Mouse (Mus musculus) cerebellum, adult 11 months (tissue): ENCODE results near the gene Lhpp.

Source experiments
- DNase-seq: peaks from one replicate; pipeline ENCODE4 v3.0.0; 2022

The Lhpp gene

DNA sequence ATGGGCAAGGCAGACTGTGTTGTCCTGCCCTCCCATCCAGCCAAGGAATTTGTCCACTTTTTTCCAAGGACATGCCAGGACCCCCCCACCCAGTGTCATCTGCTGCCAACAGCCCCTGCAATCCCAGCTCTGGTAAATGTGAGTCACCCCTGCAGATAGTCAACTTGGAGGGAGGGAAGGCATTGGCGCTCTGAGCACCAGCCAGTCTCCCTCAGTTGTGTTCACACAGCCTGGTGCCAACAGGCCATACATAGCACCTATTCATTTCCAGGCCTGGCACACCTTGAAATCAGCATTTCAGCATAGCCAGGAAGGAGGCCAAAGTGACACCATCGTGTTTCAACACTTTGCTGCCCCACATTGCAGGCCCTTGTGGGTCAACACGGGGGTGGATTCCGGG lies 73.5 kb downstream of the Lhpp start:
- DNase-seq, result no peak

DNA sequence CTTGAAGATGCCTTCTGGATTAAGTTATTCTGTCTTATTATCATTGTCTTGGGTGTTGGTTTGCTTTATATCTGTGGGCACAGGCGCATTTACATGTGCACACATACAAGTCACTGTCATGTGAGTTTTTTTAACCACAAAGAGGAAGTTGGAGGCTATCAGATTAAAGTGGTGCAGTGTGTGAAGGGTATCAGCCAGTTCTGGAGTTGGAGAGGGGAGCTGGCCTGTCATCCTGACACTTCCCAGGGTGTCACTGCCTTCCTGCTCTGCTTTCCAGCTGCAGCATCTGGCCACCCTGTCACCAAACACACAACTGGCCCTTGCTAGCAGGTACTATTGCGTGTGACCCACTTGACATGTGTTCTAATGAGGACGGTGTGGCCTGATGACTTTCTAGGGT lies 76.1 kb downstream of the Lhpp start:
- DNase-seq, result no peak

DNA sequence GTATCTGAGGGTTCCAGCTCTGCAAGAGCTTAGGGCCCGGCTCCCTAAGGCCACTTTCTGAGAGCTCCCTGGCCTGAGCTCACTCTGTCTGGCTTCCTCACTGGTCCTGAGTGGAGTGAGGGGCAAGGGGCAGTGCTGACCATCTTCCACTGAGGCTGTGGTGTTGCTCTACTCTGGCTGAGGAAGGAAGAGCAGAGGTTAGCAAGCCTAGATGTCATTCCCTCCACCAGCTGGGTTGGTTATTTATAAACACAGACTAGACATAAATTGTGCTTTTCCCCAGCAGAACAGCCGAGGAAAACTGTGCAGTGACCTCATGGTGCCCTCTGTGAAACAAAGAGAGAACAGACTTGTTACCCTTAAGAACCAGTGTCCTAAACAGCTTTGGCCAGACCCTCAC lies 77.5 kb downstream of the Lhpp start:
- no peak for DNase-seq

DNA sequence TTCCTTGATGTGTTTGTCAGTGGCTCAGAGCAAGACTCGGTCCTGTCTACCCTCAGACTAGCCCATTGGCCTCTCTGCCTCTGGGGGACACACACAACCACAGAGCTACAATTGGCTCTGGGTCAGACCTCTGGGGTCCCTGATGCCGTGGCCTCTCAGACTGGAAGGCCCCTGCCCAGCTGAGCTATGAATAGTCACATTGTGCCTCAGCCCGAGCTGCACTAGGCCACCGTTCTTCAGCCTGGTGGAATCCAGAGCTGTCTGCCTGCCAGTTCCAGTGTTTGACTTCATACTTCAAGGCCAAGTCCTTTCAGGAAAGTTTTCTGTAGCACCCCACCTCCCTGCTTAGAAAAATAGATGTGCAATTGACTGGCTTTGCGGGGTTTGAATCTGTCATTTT lies 78.3 kb downstream of the Lhpp start:
- no peak for DNase-seq

GRCm38 (mm10) chr7:132689722-132690121 lies 79.3 kb downstream of the Lhpp start:
- no peak for DNase-seq

DNA sequence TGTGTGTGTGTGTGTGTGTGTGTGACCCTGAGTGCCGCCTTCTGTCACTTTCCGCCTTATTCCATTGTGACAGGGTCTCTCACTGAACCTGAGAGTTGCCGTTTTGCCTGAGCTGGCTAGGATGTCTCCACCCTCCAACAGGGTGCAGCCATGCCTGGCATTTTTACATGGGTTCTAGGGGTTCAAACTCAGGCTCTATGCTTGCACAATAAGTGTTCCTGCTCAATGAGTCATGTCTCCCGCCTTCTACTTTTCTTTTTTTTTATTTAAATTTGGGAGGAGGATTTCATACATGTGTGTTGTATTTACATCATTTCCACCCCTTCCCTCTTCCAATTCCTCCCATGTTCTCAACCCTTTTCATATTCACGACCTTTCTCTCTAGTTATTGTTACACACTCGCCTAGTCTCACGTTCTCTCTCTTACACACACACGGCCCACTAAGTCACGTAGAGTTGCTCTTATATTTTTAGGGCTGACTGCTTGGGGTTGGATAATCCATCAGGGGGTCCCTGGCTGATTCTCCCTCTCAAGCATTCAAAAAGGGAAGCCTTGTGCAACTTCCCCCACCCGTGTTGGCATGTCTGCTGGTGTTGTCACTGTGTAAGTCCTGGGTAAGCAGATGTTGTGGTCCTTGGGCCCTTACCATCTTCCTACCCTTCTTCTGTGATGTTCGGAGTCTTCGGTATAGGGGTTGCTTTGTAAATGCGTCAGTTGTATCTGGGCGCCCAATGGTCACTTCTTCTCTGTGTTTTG lies 80.5 kb downstream of the Lhpp start:
- no peak for DNase-seq

DNA sequence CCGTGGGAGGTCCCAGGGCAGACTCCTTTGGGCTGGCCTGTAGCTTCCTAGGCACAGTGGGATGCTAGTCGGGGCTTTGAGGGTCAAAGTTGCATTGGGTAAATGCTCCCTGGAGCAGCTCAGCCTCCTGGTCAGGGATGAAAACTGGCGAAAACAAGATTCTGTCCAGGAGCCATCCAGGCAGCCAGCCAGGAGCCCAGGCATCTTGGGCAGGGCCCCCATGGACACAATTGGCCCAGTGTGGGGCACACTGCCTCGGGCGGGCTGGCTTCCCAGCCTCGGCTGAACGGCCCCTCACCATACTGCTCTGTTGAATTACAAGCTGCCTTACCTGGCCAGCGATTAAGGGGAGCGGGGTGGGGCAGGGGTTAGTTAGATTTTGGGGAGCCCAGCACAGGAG lies 82.3 kb downstream of the Lhpp start:
- DNase-seq, result no peak

DNA sequence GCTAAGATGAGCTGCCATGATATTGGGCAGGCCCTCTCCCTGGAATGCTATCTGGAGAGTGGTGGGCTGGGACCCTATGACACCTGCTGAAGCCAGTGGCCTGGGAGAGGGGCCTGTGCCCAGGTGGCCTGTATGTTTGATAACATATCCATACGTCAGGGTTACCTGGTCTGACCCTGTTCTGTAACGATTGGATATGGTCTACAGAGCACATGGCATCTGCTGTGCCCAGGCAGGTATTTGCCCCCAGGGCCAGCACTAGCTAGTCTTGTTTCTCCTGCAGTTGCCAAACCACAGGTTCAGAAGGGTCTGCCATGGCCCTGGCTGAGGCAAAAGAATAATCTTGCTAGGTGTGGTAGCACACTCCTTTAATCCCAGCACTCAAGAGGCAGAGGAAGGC lies 83.1 kb downstream of the Lhpp start:
- no peak for DNase-seq

DNA sequence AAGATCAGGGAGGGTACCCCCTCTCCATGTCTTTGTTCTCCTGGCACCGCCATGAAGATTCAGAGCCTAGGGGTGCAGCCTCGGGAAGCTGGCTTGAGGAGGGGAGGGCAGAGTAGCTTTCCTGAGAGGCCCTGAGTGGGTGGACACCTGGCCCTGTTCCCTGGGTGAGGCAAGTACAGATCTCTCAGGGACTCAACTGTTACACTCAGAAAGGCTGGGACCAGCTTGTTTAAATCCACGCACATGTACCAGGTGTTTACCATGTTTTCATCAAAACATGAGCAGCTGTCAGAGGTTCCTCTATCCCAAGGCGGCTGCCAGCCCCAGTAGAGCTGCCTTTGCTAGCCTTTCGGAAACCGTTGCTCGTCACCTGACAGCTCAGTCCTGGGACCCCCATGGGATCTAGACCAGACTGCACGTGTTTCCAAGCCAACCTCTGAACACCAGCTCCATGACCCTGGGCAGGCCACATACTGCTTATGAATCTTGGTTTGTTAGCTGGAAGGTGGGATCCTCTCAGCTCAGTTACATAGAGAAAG lies 86.9 kb downstream of the Lhpp start:
- no peak for DNase-seq

GRCm38 (mm10) chr7:132698737-132699136 lies 88.3 kb downstream of the Lhpp start:
- DNase-seq, result no peak

DNA sequence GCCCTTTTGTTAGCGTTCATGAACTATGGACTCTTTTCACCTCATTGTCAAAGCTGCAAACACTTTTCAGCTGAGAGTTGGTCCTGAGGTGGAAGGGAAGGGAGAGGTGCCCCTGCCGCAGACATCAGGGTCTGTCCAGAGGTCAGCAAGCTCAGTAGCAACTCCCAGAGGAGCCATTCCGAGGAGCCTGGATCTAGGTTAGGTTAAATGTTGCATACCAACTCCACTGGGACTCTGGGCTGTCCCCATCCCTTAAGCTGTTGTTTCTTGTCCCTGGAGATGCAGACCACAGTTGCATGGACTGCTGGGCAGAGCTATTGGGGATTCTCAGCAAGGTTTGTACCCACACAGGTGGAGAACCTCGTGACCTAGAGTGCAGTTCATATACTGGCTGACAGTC lies 88.7 kb downstream of the Lhpp start:
- no peak for DNase-seq

- no peak for DNase-seq
These were observed 89.2 kb downstream of the Lhpp start for GRCm38 (mm10) chr7:132699639-132700038.

- DNase-seq, result no peak
These were observed 89.7 kb downstream of the Lhpp start for GRCm38 (mm10) chr7:132700107-132700506.

DNA sequence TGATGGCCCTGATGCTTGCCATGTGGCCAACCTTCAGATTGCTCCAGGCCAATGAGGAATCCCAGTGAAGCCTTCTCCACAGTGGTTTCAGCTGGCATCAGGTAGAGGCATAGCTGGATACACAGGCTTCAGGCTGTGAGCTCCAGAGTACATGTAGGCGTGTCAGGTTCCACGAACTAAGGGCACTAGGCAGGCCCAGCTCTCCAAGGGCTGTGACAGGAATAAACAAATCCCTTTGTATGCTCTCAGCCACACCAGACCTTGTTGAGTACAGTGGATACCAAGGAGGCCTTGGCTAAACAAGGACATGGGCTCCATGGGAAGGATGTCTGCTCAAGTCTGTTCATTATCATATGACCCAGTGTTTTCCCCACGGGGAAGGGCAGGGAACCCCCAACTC lies 91.0 kb downstream of the Lhpp start:
- no peak for DNase-seq

DNA sequence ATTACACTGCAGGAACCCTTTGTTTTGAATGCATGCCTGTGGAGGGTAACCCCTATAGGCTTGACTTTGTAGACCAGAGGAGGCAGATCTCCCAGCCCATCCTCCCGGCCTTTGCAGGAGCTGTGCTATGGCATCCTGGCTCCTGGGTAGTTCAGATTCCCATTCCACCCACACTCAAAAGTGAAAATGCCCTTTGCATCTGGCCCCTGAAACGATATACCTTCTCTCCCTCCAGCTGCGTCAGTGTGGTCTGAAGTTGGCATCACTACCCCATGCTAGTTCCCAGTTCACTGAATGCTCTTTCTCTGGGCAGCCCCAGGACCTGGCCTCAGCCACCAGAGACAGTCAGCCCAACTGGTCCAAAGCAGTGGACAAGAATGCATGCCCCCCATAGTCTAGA lies 91.6 kb downstream of the Lhpp start:
- no peak for DNase-seq

GRCm38 (mm10) chr7:132702492-132703070 lies 92.1 kb downstream of the Lhpp start:
- DNase-seq, result no peak

- DNase-seq, result no peak
These were observed 93.3 kb downstream of the Lhpp start for GRCm38 (mm10) chr7:132703515-132704309.

DNA sequence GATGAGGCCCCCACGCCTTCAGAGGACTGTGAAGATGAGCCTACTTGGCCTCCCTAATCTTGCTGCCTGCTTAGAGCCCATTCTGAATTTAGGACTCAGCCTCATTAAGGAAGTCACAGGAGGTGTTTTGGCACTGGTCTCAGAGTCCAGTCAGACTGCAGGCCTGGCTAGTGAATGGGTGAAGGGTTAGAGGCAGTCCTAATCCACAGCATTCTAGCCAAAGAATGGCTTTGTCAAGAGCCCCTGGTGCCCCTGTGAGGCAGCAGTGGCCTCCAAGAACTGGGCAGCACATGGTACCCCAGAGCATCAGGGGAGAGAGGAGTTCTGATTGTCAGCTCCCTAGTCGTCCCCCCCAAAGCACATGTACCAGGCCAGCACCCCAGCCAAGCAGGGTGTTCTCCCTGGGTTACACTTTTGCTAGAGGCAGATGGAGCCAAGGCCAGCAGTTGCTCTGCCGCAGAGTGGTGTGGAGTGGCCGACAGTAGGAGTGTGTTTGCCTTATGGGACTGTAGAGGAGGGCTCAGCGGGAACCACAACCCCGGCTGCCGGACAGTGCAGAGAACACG lies 94.0 kb downstream of the Lhpp start:
- DNase-seq, result no peak

DNA sequence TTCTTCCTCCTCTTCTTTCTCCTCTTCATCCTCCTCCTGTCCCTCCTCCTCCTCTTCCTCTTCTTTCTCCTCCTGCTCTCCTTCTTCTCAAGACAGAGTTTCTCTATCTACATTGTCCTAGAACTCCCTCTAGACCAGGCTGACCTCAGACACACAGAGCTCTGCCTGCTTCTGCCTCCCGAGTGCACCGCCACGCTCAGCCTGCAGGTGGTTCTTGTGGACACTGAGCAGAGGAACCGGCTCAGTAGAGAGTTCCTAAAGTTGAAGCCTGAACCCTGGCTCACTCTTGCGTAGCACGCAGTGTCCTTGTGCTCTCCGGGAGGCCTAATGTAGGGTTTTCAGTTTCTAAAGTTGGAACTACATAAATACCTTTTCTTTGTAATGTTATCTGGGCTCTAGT lies 94.7 kb downstream of the Lhpp start:
- DNase-seq, result no peak

DNA sequence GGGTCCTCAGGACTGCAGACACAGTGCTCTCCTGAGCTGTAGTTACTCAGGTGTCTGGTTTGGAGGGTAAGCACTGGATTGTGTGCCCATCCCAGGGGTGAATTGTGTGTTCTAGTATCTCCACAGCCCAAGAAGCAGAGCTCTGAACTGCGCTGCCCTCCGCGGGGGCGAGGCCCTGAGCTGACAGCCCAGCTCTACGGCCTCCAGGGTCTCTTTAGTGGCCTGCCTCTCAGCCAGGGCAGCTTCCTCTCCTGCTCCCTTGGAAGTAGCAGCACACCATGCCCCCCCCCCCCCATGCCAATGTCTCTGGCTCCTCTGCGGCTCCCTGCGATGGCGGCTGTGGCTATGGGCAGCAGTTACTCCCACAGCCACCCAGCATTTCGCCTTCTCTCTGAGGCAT lies 101.1 kb downstream of the Lhpp start:
- no peak for DNase-seq

- DNase-seq, result no peak
These were observed 101.7 kb downstream of the Lhpp start for GRCm38 (mm10) chr7:132712044-132712708.

- DNase-seq, result no peak
These were observed 102.5 kb downstream of the Lhpp start for GRCm38 (mm10) chr7:132712956-132713355.
